Mouse (Mus musculus) heart, postnatal 0 days (tissue): ENCODE results near the gene Rint1. TPM values are rescaled to one million over a fixed set of nuclear protein-coding genes. Genes with fewer than 3 reads are reported as not detected.
A peak's percentile ranks its signal among the peaks of the same experiment; 100 is the strongest.

Source experiments
- ATAC-seq: fragments of 200-750 bp; cut with Nextera tagmentation; 2 replicates; pipeline ENCODE4 v1.8.0; 2017; ENCODE audit warnings: low read depth, moderate number of reproducible peaks, moderate library complexity; ENCODE audit not compliant: insufficient read depth
- DNase-seq: peaks from one replicate; pipeline ENCODE4 v3.0.0-alpha.2; 2016; ENCODE audit warnings: low spot score
- H3K27ac ChIP-seq: fragments of 300-500 bp; sonication (generic); 2 replicates; pipeline ENCODE4 v1.5.1; 2014; ENCODE audit warnings: low read depth, mild to moderate bottlenecking
- H3K27me3 ChIP-seq: fragments of 300-500 bp; sonication (generic); 2 replicates; pipeline ENCODE4 v1.6.1; 2014; ENCODE audit warnings: low read length, mixed read lengths; ENCODE audit not compliant: control insufficient read depth, insufficient read depth
- H3K36me3 ChIP-seq: fragments of 300-500 bp; sonication (generic); replicated peaks from 2 replicates; pipeline ENCODE4 v1.6.1; 2014; ENCODE audit warnings: low read length, mixed read lengths; ENCODE audit not compliant: control insufficient read depth, insufficient read depth
- H3K4me1 ChIP-seq: fragments of 300-500 bp; sonication (generic); 2 replicates; pipeline ENCODE4 v1.6.1; 2014; ENCODE audit warnings: antibody characterized with exemption; ENCODE audit not compliant: control insufficient read depth, insufficient read depth
- H3K4me2 ChIP-seq: fragments of 300-500 bp; sonication (generic); 2 replicates; pipeline ENCODE4 v1.6.1; 2014; ENCODE audit warnings: low read depth, mild to moderate bottlenecking, low read length, moderate library complexity
- H3K4me3 ChIP-seq: fragments of 300-500 bp; sonication (generic); 2 replicates; pipeline ENCODE4 v1.5.1; 2014; ENCODE audit warnings: low read depth, low read length
- H3K9ac ChIP-seq: fragments of 300-500 bp; sonication (generic); replicated peaks from 2 replicates; pipeline ENCODE4 v1.6.1; 2014; ENCODE audit warnings: low read depth, low read length, mixed read lengths
- H3K9me3 ChIP-seq: fragments of 300-500 bp; sonication (generic); replicated peaks from 2 replicates; pipeline ENCODE4 v1.6.1; 2016; ENCODE audit warnings: low read length; ENCODE audit not compliant: control insufficient read depth
- CTCF ChIP-seq: IDR thresholded peaks from 2 replicates; pipeline ENCODE4 v1.5.1; 2016; ENCODE audit warnings: antibody characterized with exemption, control low read depth, low read depth
- EP300 ChIP-seq: IDR thresholded peaks from 2 replicates; pipeline ENCODE4 v1.6.1; 2016; ENCODE audit warnings: antibody characterized with exemption, low read depth
- WGBS: fragments of 180-500 bp; shearing (Covaris S2); extraction: QIAGEN DNeasy Blood & Tissue Kit; methylation state at CpG from one replicate; pipeline ENCODE4 v1.1.7; 2014; 5-methylcytosine and 5-hydroxymethylcytosine counted together
- polyA plus RNA-seq: library from polyadenylated mRNA; unstranded; fragments of >200 nt; fragmentation: Nextera tagmentation; extraction: Ambion mirVana; gene quantifications from 2 replicates; pipeline ENCODE4 v1.2.1, GENCODE M21; 2015
- total RNA-seq: library from RNA; depleted of rRNA; stranded (reverse); fragments of >200 nt; gene quantifications from 2 replicates; pipeline ENCODE4 v1.2.3, GENCODE M21; 2014; ENCODE audit warnings: low replicate concordance

Gene Rint1
- total and polyA plus RNA-seq, 2 experiments from 2014 or later, result 18.8 to 36.7 TPM

GRCm38 (mm10) chr5:23758633-23759032 lies 28.9 kb upstream of the Rint1 start:
- WGBS, result 32% methylated on average over 2 of the region's 2 CpGs
- Histone ChIP-seq H3K27ac (no peak overlapping the region), H3K4me1 (no peaks in the 10 kb centered on the region), H3K36me3 (peaks cover 27% of the 10 kb centered on the region), H3K4me2 (no peak overlapping the region), H3K9ac (no peak overlapping the region), H3K4me3 (no peak overlapping the region), H3K27me3 (no peaks in the 10 kb centered on the region), H3K9me3 (no peaks in the 10 kb centered on the region)
- ATAC-seq (peak; percentile 85), DNase-seq (peak; percentile 75)
- no peak for TF ChIP-seq EP300
- TF ChIP-seq CTCF, result peak; percentile 67

DNA sequence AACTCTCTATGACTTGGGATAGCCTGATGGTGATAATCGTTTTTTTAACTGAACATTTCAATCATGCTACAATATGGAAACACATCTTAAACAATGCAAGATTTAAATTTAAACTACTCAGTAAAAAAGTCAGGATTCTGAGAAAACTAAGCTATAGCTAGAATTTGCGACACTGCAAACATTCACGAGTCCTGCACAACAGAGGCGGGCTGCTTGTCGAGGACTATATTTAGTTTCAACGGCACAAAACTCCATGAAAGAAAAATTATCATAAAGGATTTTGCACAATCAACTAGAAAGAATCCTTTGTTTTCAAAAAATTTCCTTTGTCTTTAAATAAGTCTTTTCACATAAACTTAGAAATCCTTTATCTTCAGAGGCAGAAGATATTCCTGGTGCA lies 25.0 kb upstream of the Rint1 start:
- DNase-seq (no peak), ATAC-seq (no peak)
- TF ChIP-seq EP300 (no peak), CTCF (no peak)
- peaks cover 31% of the 10 kb centered on the region for H3K36me3 ChIP-seq
- no peaks in the 10 kb centered on the region for H3K27me3 ChIP-seq
- WGBS, result 89% methylated on average over 6 of the region's 6 CpGs
- H3K9ac ChIP-seq, result no peak overlapping the region
- no peak overlapping the region for H3K4me2 ChIP-seq
- H3K4me1 ChIP-seq, result no peaks in the 10 kb centered on the region
- no peaks in the 10 kb centered on the region for H3K9me3 ChIP-seq
- H3K4me3 ChIP-seq, result no peak overlapping the region
- H3K27ac ChIP-seq, result no peak overlapping the region

DNA sequence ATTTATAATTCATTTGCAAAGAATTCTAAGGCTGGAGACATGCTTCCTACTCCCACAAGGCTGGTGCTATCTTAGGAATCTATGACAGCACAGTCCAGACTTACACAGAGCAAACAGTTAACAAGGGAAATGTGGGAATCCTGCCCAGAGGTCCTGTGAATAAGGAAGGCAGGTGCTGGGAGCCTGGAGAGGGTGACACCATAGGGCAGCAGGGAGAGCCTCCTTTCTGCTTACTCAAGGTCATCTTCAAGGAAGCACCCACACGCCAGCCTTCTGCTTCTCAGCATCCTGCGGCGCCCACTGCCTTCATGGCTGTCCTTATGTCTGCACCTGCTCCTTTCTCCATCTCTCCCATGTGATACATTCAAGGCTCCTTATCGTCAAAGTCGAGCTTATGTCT lies 23.0 kb upstream of the Rint1 start:
- H3K4me2 ChIP-seq, result no peak overlapping the region
- ATAC-seq (no peak), DNase-seq (no peak)
- no peaks in the 10 kb centered on the region for H3K27me3 ChIP-seq
- TF ChIP-seq EP300 (no peak), CTCF (no peak)
- 86% methylated on average over 5 of the region's 5 CpGs for WGBS
- H3K4me1 ChIP-seq, result no peaks in the 10 kb centered on the region
- no peaks in the 10 kb centered on the region for H3K9me3 ChIP-seq
- no peak overlapping the region for H3K27ac ChIP-seq
- no peak overlapping the region for H3K9ac ChIP-seq
- H3K36me3 ChIP-seq, result peaks cover 30% of the 10 kb centered on the region
- H3K4me3 ChIP-seq, result no peak overlapping the region

DNA sequence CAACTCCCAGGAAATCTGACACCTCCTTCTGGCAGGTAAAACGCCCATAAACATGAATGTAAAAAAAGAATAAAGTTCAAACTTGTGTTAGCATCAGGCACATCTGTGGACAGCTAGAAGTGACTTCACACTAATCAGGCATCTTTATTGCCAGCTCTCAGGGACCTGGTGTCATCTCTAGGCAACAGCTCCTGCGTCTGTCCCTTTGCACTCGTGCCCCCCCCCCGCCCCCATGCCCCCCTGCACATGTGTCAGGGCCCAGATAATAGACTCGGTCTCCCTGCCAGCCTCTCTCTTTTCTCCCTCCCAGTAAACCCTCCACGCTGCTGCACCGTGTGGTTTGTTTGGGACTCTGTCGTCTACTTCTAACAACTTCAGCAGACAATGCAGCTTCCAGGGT lies 16.4 kb upstream of the Rint1 start:
- no peaks in the 10 kb centered on the region for H3K4me1 ChIP-seq
- no peak overlapping the region for H3K27ac ChIP-seq
- DNase-seq (no peak), ATAC-seq (peak; percentile 55; the same call in 1 of the 2 replicates)
- no peak overlapping the region for H3K9ac ChIP-seq
- H3K4me2 ChIP-seq, result no peak overlapping the region
- no peak overlapping the region for H3K4me3 ChIP-seq
- TF ChIP-seq CTCF (no peak), EP300 (no peak)
- H3K27me3 ChIP-seq, result no peaks in the 10 kb centered on the region
- peaks cover 44% of the 10 kb centered on the region for H3K36me3 ChIP-seq
- WGBS, result 41% methylated on average over 8 of the region's 8 CpGs
- H3K9me3 ChIP-seq, result no peaks in the 10 kb centered on the region

GRCm38 (mm10) chr5:23774186-23774585 lies 13.3 kb upstream of the Rint1 start:
- no peak overlapping the region for H3K9ac ChIP-seq
- no peak overlapping the region for H3K4me3 ChIP-seq
- H3K36me3 ChIP-seq, result peaks cover 28% of the 10 kb centered on the region
- TF ChIP-seq EP300 (no peak), CTCF (no peak)
- no peaks in the 10 kb centered on the region for H3K9me3 ChIP-seq
- no peak overlapping the region for H3K4me2 ChIP-seq
- no peak for ATAC-seq
- no peaks in the 10 kb centered on the region for H3K4me1 ChIP-seq
- DNase-seq, result no peak
- WGBS, result 65% methylated on average over 6 of the region's 6 CpGs
- H3K27ac ChIP-seq, result no peak overlapping the region
- no peaks in the 10 kb centered on the region for H3K27me3 ChIP-seq

DNA sequence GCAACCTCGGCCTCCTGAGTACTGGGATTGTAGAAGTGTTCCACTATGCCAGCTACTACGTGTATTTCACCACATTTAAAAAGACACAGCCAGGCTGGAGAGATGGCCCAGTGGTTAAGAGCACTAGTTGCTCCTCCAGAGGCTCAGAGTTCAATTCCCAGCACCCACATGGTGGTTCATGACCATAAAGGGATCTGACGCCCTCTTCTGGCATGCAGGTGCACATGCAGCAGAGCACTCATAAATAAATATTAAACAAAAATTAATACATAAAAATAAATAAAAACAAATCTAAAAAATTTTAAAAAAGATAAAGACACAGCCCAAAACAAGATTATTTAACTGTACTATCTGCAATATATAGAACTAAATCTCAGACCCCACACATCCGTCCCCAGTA lies 7.0 kb upstream of the Rint1 start:
- Histone ChIP-seq H3K9me3 (no peaks in the 10 kb centered on the region), H3K9ac (no peak overlapping the region), H3K4me3 (no peak overlapping the region), H3K36me3 (peaks cover 3% of the 10 kb centered on the region; the same call in 1 of the 2 replicates), H3K27ac (no peak overlapping the region), H3K4me2 (no peak overlapping the region), H3K27me3 (no peaks in the 10 kb centered on the region), H3K4me1 (0 out of 2 replicates have a peak, but pooled peaks cover 12% of the 10 kb centered on the region)
- TF ChIP-seq CTCF (no peak), EP300 (no peak)
- no peak for DNase-seq
- WGBS, result 85% methylated on average over 4 of the region's 4 CpGs
- ATAC-seq, result no peak
